Mouse (Mus musculus): ENCODE data around the gene St6galnac3.

Gene St6galnac3

DNA sequence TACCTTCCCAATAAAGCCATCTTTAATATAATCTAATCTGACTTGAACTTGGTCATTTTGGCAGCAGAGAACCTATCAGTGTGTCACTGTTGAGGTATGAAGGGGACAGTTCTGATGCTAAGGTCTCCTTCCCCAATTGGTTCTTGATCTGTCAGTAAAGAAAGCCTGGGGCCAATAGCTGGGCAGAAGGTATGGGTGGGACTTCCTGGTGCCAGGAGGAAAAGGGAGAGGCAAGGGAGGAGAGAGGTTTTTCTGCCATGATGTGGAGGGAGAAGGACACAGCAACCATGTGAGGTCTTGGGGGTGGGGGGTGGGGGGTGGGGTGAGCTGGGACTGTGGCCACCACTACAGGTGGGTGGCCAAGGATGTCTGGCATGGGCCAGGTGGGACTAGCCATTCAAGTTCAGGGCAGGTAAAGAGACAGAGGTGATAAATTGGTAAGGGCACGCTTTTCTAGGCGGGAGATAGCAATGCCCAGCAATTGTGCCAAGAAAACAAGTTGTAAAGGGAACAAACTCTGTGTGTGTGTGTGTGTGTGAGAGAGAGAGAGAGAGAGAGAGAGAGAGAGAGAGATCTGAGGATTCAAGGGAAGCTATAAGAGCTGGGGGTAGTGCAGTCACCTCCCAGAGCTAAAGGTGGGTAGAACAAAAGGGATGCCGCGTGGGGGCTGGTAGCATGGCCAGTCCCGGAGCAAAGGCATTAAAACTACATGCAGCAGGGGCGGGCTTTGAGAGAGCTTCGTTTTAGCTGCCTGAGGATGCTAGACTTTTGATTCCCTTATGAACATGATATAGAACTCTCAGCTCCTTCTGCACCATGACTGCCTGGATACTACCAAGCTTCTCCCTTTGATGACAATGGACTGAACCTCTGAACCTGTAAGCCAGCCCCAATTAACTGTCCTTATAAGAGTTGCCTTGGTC is 271.6 kb downstream of the St6galnac3 start:
- DNase-seq, result no peak

DNA sequence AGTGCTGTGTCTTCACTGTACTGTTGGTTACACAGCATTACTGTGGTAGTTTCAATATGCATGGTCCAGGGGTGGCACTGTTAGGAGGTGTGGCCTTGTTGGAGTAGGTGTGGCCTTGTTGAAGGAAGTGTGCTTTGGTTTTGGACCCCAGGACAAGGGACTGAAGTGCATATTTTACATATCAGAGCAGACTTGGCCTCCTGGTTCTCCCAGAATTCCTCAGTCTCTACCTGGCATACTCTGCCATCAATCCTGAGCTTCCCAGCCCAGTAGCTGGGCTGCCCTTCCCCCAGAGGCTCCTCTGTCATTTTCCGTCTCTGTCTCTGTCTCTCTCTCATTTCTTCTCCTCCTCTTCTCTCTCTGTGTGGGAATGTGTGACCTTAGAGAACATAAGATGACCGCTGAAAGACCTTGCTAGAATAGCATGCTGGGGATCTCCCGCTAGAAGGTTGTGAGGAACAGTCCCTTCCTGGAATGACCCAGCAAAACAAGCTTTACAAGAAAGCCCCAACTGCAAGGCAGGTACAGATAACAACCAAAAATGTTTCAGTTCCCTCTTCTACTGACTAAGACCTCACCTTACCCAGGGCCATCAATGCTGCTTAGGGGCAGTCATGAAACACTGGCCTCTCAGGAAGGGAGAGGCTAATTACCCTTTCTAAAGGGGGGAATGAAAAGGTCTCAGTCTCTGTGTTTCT is 272.5 kb downstream of the St6galnac3 start:
- no peak for DNase-seq

DNA sequence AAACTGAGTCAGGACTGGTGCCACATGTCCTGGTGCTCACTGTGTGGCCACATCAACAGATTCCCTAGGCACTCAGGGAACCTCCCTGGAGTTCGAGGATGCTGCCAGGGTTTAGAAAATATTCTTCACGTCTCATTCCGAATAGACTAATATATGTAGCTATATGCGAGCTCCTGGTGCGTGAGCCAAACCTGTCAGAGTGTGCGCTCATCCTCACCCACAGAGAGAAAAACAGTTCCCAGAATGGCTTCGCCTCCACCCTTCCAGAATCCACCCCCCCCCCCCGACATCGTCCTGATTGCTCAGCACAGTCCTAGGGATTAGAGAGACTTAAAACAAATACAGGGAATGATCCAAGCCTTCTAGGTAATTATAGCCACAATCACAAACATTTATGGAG is 283.6 kb downstream of the St6galnac3 start:
- no peak for DNase-seq

DNA sequence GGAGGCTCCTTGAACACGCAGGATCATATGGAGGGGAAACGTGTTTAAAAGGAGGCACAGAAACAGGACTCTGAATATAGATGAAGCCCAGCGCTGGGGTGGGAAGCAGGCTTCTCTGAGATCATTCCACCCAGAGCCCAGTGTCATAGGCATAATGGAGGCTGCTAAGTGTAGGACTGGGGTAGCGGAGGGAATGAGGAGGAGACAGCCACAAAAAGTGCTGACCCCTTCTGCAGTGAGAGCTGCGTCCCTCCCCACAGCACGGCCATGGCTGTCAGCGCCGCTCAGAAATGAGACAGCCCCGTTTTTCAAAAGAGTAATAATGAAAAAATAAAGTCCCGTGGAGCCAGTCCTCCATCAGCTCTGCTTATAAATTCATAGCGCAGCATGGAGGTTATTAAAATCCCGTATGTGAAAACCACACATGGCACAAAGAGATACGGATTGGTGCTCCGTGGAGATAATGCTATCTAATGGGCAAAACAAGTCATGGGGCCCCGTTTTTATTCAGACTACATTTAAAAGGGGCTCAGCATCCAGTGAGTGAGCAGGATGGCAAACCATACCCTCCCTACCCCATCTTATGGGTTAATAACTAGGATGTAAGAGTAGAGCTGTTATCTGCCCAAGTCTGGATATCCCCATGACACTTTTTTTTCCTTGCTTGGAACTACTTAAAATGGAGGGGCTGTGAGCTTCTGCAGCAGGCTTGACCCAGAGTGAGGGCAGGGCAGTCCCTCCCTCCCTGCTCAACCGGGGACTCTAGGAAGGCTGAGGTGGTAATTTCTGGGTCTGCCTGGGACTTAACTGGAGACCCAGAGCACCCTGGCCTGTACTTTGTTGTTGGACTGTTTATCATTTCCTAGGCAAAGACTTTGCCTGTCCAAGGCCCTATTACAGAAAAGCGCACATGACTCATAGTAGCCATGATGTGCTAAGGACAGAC is 288.6 kb downstream of the St6galnac3 start:
- DNase-seq, result no peak

DNA sequence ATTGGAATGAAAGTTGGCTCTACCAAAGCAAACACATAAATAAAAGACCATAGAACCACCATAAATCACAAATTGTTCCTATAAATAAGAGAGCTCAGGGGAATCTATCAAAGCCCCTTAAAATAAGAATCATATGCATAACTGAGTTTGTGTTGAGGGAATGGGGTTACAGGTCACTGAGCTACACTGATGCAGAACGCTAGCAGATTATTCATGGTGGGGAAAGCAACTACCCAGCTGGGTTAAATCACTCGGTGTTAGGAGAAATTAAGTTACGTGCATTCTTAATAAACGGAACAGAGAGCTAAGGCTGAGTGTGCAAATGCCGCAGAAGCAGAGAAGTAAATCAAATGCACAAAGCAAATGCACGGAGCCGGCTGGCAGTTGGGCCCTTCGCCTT is 292.0 kb downstream of the St6galnac3 start:
- DNase-seq, result no peak

- DNase-seq, result no peak
Measured at GRCm38 (mm10) chr3:153432053-153432816, 292.7 kb downstream of the St6galnac3 start.

- DNase-seq, result peak; percentile 48
Measured at GRCm38 (mm10) chr3:153429840-153430239, 295.1 kb downstream of the St6galnac3 start.

DNA sequence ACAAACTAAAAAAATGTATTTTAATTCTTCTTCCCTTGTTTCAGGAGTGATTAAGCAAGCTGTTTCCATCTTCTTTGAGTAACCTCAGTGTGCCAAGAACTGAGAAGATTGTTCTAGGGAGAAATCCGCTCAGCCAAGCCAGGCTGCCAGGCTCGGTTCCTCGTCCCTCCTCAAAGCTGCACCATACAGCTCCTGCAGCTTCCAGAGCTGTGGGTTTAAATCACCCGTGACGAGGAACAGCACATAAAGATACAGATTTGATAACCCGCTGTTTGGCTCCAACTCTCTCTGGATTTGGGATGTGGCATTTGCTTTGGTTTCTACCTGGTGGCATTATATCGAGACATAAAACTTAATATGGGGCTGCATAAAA is 303.1 kb downstream of the St6galnac3 start:
- no peak for DNase-seq

- DNase-seq, result peak; percentile 39
Measured at GRCm38 (mm10) chr3:153421060-153421917, 303.7 kb downstream of the St6galnac3 start.

DNA sequence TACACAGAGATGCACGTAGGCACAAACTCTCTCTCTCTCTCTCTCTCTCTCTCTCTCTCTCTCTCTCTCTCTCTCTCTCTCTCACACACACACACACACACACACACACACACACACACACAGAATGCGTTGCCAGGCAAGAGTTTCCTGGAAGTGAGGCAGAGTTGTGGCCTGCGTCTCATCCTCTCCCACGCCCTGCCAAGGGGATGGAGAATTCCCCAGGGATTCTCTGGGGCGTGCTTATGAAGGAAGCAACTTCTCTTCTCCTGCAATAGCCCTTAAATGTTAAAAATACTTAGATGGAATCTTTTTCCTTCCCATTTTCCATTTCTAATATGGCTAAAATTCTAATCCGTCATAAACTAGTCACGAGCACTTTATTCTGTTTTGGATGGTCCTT is 305.6 kb downstream of the St6galnac3 start:
- no peak for DNase-seq

DNA sequence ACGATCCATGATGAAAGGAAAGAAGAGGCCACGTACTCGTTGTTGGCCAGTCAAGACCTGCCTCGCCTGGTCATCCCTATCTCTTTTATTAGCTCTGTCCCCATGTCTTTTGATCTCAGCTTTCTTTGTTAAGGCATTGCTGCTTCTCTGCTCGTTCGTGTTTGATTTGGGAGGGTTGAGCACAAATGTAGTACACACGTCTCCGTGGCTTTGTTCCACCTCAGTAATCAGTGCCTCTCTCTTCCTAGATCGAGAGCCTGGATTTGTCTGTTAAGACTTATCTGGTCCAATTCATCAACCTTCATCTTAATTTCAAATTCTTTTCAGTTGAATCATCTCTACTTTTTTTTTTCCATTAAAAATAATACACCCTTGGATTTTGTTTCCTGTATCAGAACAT is 308.0 kb downstream of the St6galnac3 start:
- DNase-seq, result peak; percentile 63

GRCm38 (mm10) chr3:153416383-153416782 is 308.6 kb downstream of the St6galnac3 start:
- peak; percentile 67 for DNase-seq

GRCm38 (mm10) chr3:153414132-153414531 is 310.8 kb downstream of the St6galnac3 start:
- DNase-seq, result no peak

DNA sequence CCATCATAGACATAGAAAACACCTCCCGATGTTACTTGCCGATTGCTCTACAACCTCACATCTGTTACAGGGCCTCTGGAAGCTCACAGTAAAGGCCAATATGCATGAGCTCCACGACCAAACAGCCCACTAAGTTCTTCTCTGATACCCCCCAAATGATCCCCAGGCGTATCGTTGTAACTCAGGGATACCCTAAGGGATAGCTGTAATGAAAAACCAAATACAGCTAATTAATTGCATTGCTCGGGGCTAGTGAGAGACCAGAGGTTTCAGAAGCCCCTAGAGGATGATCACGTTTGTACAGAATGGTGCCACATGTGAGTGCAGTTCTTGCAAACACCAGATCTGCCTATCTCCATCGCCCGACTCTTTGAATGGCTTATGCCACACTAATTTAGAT is 315.7 kb downstream of the St6galnac3 start:
- DNase-seq, result no peak

DNA sequence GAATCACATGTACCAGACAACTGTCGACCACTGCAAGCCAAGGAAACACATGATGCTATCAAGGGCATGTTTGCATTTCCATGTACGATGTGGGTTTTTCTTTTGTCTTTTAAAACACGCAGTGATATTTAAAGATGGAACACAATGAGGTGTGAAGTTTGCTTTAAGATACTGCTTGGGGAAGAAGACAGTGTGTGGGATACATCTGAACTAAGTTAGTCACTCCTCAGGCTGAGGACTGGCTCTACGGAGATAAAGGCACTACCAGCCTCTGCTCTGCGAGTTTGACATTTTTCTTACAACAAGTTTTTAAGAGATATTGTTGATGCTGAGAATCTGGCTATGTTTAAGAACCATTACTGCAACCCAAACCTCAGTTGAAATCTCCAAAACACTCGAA is 316.6 kb downstream of the St6galnac3 start:
- DNase-seq, result no peak

DNA sequence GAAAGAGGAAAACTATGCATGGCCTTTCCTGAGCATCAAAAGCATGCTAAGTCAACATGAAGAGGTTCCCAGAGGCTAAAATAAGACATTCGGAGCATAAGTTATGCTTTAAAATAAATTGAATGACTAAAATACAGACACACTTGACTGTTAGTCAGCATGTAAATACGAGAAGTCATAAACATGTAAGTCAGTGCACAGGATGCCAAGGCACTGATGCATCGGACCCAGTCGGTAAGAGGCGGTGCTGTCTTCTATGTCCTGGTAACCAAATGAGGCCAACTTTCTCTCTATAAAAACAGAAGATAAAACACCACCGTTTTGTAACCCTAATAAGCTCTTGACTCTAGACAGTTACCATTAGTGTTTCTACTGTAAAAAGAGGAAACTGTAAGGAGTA is 317.3 kb downstream of the St6galnac3 start:
- DNase-seq, result no peak

- no peak for DNase-seq
Measured at GRCm38 (mm10) chr3:153406858-153407257, 318.1 kb downstream of the St6galnac3 start.

- no peak for DNase-seq
Measured at GRCm38 (mm10) chr3:153406220-153406619, 318.8 kb downstream of the St6galnac3 start.

GRCm38 (mm10) chr3:153405643-153406042 is 319.3 kb downstream of the St6galnac3 start:
- no peak for DNase-seq

- no peak for DNase-seq
Measured at GRCm38 (mm10) chr3:153400259-153400658, 324.7 kb downstream of the St6galnac3 start.

GRCm38 (mm10) chr3:153399574-153399973 is 325.4 kb downstream of the St6galnac3 start:
- DNase-seq, result peak; percentile 44
